Mouse (Mus musculus): ENCODE measurements around the gene Ube2f. TPM values are rescaled to one million over a fixed set of nuclear protein-coding genes. Genes with fewer than 3 reads are reported as not detected.

Ube2f gene
- polyA plus RNA-seq, 1 experiment from 2014 or later: 71.7 TPM

GRCm38 (mm10) chr1:91209785-91210184 is 40.3 kb upstream of the Ube2f start:
- H3K36me3 ChIP-seq (ENCODE audit: control insufficient read depth, insufficient read depth): no peaks in the 10 kb centered on the region
- no peaks in the 10 kb centered on the region for H3K9me3 ChIP-seq (replicated peaks; ENCODE audit: control insufficient read depth, low read length)
- WGBS: 34% methylated on average over 6 of the region's 6 CpGs
- peak overlapping the region; percentile 72 for H3K9ac ChIP-seq (ENCODE audit: low read length)
- peaks cover 59% of the 10 kb centered on the region for H3K4me1 ChIP-seq (ENCODE audit: control insufficient read depth, insufficient read depth, low read length)
- no peaks in the 10 kb centered on the region for H3K27me3 ChIP-seq (ENCODE audit: control insufficient read depth, insufficient read depth, low read length)
- peak overlapping the region; percentile 27; the same call in 1 of the 2 replicates for H3K4me2 ChIP-seq (ENCODE audit: low read depth, low read length)
- ATAC-seq (replicated peaks; ENCODE audit: extremely low read depth, insufficient read depth, low FRiP score): peak; percentile 61
- H3K27ac ChIP-seq (ENCODE audit: low read length): peak overlapping the region; percentile 99
- no peak overlapping the region for H3K4me3 ChIP-seq (ENCODE audit: low read length)

DNA sequence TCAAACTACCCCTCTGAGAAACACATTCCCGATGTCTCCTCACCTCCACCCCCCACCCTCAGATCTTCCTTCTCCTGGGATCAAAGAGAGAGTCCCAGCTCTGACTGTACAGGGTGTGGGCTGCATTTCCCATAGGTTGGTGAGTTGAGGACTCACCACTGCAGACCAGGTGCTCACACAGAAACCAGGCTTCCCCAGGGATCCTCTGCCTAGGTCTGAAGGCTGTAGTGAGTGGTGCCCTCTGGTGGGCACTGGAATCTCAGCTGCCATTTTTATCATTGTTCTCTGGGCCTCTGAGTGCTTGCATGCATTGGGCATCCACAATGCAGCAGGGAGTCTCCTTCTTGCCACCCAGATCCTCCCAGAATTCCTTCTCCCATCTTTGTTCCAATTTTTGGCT is 39.0 kb upstream of the Ube2f start:
- no peak for ATAC-seq (replicated peaks; ENCODE audit: extremely low read depth, insufficient read depth, low FRiP score)
- 64% methylated on average over 1 of the region's 1 CpGs for WGBS
- peaks cover 71% of the 10 kb centered on the region for H3K4me1 ChIP-seq (ENCODE audit: control insufficient read depth, insufficient read depth, low read length)
- no peaks in the 10 kb centered on the region for H3K36me3 ChIP-seq (ENCODE audit: control insufficient read depth, insufficient read depth)
- H3K9me3 ChIP-seq (replicated peaks; ENCODE audit: control insufficient read depth, low read length): no peaks in the 10 kb centered on the region
- H3K4me3 ChIP-seq (ENCODE audit: low read length): no peak overlapping the region
- no peaks in the 10 kb centered on the region for H3K27me3 ChIP-seq (ENCODE audit: control insufficient read depth, insufficient read depth, low read length)
- H3K4me2 ChIP-seq (ENCODE audit: low read depth, low read length): no peak overlapping the region
- H3K9ac ChIP-seq (ENCODE audit: low read length): no peak overlapping the region; the same call in 1 of the 2 replicates
- peak overlapping the region; percentile 99 for H3K27ac ChIP-seq (ENCODE audit: low read length)

- peak; percentile 60 for ATAC-seq (replicated peaks; ENCODE audit: extremely low read depth, insufficient read depth, low FRiP score)
- Histone ChIP-seq H3K9ac (ENCODE audit: low read length) (peak overlapping the region; percentile 62; the same call in 1 of the 2 replicates), H3K4me1 (ENCODE audit: control insufficient read depth, insufficient read depth, low read length) (peaks cover 76% of the 10 kb centered on the region), H3K4me2 (ENCODE audit: low read depth, low read length) (no peak overlapping the region), H3K4me3 (ENCODE audit: low read length) (no peak overlapping the region), H3K27ac (ENCODE audit: low read length) (peak overlapping the region; percentile 99), H3K36me3 (ENCODE audit: control insufficient read depth, insufficient read depth) (no peaks in the 10 kb centered on the region), H3K9me3 (replicated peaks; ENCODE audit: control insufficient read depth, low read length) (no peaks in the 10 kb centered on the region), H3K27me3 (ENCODE audit: control insufficient read depth, insufficient read depth, low read length) (no peaks in the 10 kb centered on the region)
- 21% methylated on average over 7 of the region's 7 CpGs for WGBS
These were observed 38.5 kb upstream of the Ube2f start for GRCm38 (mm10) chr1:91211591-91212008.

DNA sequence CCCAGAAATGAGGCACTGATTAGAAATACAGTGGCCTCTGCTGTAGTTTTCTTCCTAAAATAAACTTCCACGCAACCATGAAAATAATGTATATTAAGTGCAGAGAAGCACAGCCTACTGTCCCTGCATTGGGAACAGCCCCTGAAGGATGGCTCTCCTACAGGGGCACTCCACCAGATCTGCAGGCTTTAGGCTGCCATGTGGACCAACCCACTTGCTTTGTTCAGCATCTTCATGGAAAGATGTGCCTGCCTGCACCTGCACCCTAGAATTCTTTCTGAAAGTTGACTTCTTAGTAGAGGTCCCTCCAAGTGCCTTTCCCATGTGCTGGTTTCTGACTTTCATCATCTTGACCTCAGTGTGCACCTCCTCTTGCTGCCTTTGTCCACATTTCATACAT is 34.8 kb upstream of the Ube2f start:
- WGBS: 66% methylated on average over 1 of the region's 1 CpGs
- Histone ChIP-seq H3K9me3 (replicated peaks; ENCODE audit: control insufficient read depth, low read length) (no peaks in the 10 kb centered on the region), H3K27ac (ENCODE audit: low read length) (peak overlapping the region; percentile 98), H3K9ac (ENCODE audit: low read length) (no peak overlapping the region), H3K4me2 (ENCODE audit: low read depth, low read length) (no peak overlapping the region), H3K27me3 (ENCODE audit: control insufficient read depth, insufficient read depth, low read length) (no peaks in the 10 kb centered on the region), H3K4me1 (ENCODE audit: control insufficient read depth, insufficient read depth, low read length) (peaks cover 71% of the 10 kb centered on the region), H3K36me3 (ENCODE audit: control insufficient read depth, insufficient read depth) (no peaks in the 10 kb centered on the region), H3K4me3 (ENCODE audit: low read length) (no peak overlapping the region)
- ATAC-seq (replicated peaks; ENCODE audit: extremely low read depth, insufficient read depth, low FRiP score): no peak

DNA sequence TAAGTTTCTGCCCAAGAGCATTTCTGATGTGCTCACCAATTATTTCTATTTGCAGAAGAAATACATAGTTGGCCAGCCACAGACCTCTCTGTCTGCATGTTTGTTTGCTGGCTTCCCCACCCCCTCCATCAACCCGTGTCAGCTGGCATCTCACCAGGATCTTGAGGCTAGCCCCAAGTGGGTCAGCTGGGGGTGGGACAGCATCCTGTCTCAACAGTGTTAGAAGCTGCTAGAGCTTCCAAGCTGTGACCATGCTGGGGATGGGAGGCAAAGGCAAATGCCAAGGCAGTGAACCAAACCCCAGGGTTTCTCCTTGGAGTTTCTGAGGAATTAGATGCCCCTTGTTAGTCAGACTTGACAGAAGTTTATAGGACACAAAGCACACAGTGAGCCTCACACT is 34.1 kb upstream of the Ube2f start:
- no peak for ATAC-seq (replicated peaks; ENCODE audit: extremely low read depth, insufficient read depth, low FRiP score)
- Histone ChIP-seq H3K4me3 (ENCODE audit: low read length) (no peak overlapping the region), H3K27ac (ENCODE audit: low read length) (peak overlapping the region; percentile 98), H3K9ac (ENCODE audit: low read length) (peak overlapping the region; percentile 41; the same call in 1 of the 2 replicates), H3K36me3 (ENCODE audit: control insufficient read depth, insufficient read depth) (no peaks in the 10 kb centered on the region), H3K4me2 (ENCODE audit: low read depth, low read length) (no peak overlapping the region), H3K27me3 (ENCODE audit: control insufficient read depth, insufficient read depth, low read length) (no peaks in the 10 kb centered on the region), H3K9me3 (replicated peaks; ENCODE audit: control insufficient read depth, low read length) (no peaks in the 10 kb centered on the region), H3K4me1 (ENCODE audit: control insufficient read depth, insufficient read depth, low read length) (peaks cover 64% of the 10 kb centered on the region)
- WGBS: 8% methylated on average over 1 of the region's 1 CpGs

DNA sequence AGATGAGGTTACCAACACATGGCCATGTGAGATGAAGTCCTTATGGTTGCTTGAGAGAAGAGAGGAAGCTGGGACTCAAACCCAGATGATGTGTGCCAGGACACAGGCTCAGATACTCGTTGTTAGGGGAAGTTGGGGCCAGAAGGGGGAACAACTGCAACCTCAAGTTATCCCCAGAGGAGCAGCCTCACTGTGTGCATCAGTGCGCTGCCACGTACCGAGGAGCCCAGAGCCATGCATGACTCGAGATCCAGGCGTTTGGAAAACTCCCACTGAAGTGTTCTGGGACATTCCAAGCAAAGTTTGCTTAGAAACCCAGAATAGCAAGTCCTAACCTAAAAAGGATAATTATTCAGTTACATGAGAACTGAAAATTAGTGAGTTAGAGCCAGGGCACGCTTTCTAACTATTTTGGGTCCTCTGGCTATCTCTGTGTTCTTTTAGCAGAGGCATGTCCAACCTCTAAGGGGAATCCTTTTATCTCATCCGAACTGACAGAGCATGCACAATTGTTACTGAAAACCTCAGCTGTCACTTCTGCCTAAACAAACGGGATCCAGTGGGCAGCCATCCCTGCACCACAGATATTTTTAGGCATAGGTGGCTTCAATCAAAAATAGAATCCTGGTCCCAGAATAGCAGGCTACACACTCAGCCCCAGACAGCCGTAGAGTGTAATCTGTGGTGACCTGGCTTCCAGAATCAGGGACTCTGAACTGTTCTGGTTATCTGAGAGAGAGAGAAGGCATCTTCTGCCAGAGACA is 33.4 kb upstream of the Ube2f start:
- peak; percentile 85 for ATAC-seq (replicated peaks; ENCODE audit: extremely low read depth, insufficient read depth, low FRiP score)
- Histone ChIP-seq H3K27ac (ENCODE audit: low read length) (peak overlapping the region; percentile 98), H3K4me2 (ENCODE audit: low read depth, low read length) (peak overlapping the region; percentile 48), H3K9me3 (replicated peaks; ENCODE audit: control insufficient read depth, low read length) (no peaks in the 10 kb centered on the region), H3K27me3 (ENCODE audit: control insufficient read depth, insufficient read depth, low read length) (no peaks in the 10 kb centered on the region), H3K4me3 (ENCODE audit: low read length) (no peak overlapping the region), H3K4me1 (ENCODE audit: control insufficient read depth, insufficient read depth, low read length) (peaks cover 57% of the 10 kb centered on the region), H3K9ac (ENCODE audit: low read length) (peak overlapping the region; percentile 41), H3K36me3 (ENCODE audit: control insufficient read depth, insufficient read depth) (no peaks in the 10 kb centered on the region)
- 18% methylated on average over 10 of the region's 10 CpGs for WGBS

GRCm38 (mm10) chr1:91219641-91220321 is 30.3 kb upstream of the Ube2f start:
- WGBS: 82% methylated on average over 7 of the region's 7 CpGs
- H3K27ac ChIP-seq (ENCODE audit: low read length): no peak overlapping the region
- H3K36me3 ChIP-seq (ENCODE audit: control insufficient read depth, insufficient read depth): no peaks in the 10 kb centered on the region
- H3K4me3 ChIP-seq (ENCODE audit: low read length): no peak overlapping the region
- H3K4me1 ChIP-seq (ENCODE audit: control insufficient read depth, insufficient read depth, low read length): peaks cover 38% of the 10 kb centered on the region
- no peak for ATAC-seq (replicated peaks; ENCODE audit: extremely low read depth, insufficient read depth, low FRiP score)
- no peak overlapping the region for H3K9ac ChIP-seq (ENCODE audit: low read length)
- H3K4me2 ChIP-seq (ENCODE audit: low read depth, low read length): no peak overlapping the region
- H3K9me3 ChIP-seq (replicated peaks; ENCODE audit: control insufficient read depth, low read length): no peaks in the 10 kb centered on the region
- H3K27me3 ChIP-seq (ENCODE audit: control insufficient read depth, insufficient read depth, low read length): no peaks in the 10 kb centered on the region

DNA sequence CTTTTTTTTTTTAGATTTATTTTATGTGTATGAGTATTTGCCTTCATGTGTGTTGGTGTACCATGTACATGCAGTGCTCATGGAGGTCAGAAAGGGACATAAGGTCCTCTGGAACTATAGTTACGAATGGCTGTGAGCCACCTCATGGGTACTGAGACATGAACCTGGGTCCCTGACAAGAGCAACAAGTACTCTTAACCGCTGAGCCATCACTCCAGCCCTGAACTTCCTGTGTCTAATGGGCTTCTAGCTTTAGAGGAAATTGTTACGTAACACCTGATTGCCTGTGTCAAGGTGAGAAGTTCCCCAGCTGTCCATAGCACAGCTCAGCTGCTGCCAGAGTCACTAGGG is 29.8 kb upstream of the Ube2f start:
- Histone ChIP-seq H3K4me1 (ENCODE audit: control insufficient read depth, insufficient read depth, low read length) (peaks cover 32% of the 10 kb centered on the region), H3K27ac (ENCODE audit: low read length) (no peak overlapping the region), H3K4me3 (ENCODE audit: low read length) (no peak overlapping the region), H3K27me3 (ENCODE audit: control insufficient read depth, insufficient read depth, low read length) (no peaks in the 10 kb centered on the region), H3K36me3 (ENCODE audit: control insufficient read depth, insufficient read depth) (no peaks in the 10 kb centered on the region), H3K4me2 (ENCODE audit: low read depth, low read length) (no peak overlapping the region), H3K9ac (ENCODE audit: low read length) (no peak overlapping the region), H3K9me3 (replicated peaks; ENCODE audit: control insufficient read depth, low read length) (no peaks in the 10 kb centered on the region)
- ATAC-seq (replicated peaks; ENCODE audit: extremely low read depth, insufficient read depth, low FRiP score): no peak
- 73% methylated on average over 3 of the region's 3 CpGs for WGBS

DNA sequence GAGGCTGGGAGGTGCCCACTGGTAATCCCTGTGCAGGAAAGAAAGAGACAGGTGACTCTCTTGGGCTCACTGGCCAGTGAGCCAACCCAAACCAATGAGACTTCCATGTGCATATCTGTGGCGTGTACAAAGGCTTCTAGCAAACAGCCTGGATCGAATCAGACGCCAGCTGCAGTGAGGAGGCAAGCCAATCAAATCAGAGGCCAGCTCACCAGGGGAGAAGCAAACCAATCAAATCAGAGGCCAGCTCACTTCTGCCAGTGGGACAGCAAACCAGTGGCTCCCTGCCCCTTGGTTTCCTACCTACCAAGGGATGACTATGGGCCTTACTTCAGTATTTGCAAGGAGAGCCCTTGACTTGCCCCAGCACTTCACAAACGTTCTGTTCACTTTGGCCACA is 23.5 kb upstream of the Ube2f start:
- Histone ChIP-seq H3K27ac (ENCODE audit: low read length) (no peak overlapping the region), H3K27me3 (ENCODE audit: control insufficient read depth, insufficient read depth, low read length) (no peaks in the 10 kb centered on the region), H3K9me3 (replicated peaks; ENCODE audit: control insufficient read depth, low read length) (no peaks in the 10 kb centered on the region), H3K36me3 (ENCODE audit: control insufficient read depth, insufficient read depth) (no peaks in the 10 kb centered on the region), H3K4me2 (ENCODE audit: low read depth, low read length) (no peak overlapping the region), H3K9ac (ENCODE audit: low read length) (no peak overlapping the region), H3K4me3 (ENCODE audit: low read length) (no peak overlapping the region), H3K4me1 (ENCODE audit: control insufficient read depth, insufficient read depth, low read length) (no peaks in the 10 kb centered on the region)
- 68% methylated on average over 4 of the region's 4 CpGs for WGBS
- ATAC-seq (replicated peaks; ENCODE audit: extremely low read depth, insufficient read depth, low FRiP score): no peak
